In genomic region chr4:133009131-133009530, GRCm38 (mm10) we compare ENCODE assay signal across 9 mouse cellular contexts. TPM values are rescaled to one million over a fixed set of nuclear protein-coding genes. Genes with fewer than 3 reads are reported as not detected.
DNase-seq lines count a peak whose midpoint lies in the region; ATAC-seq lines count a peak whose summit lies in the region.
"Had no signal": no experiment of that assay in that cellular context is flagged by ENCODE, and none has a peak within 500 bp of the region (broad histone marks: within the 10 kb centered on the region; RNA-seq: fewer than 3 reads in every experiment).

No protein-coding gene starts in this region.

- no peaks in the 10 kb centered on the region for H3K9me3 ChIP-seq in intestine, embryonic 14.5 days (ENCODE audit: control insufficient read depth, low read length)
- H3K9me3 ChIP-seq in intestine, embryonic 15.5 days: no peaks in the 10 kb centered on the region
- H3K9me3 ChIP-seq: liver, embryonic 15.5 days had no signal

- H3K4me3 ChIP-seq in intestine, embryonic 14.5 days (ENCODE audit: low read depth, low read length): no peak overlapping the region
- H3K4me3 ChIP-seq in intestine, embryonic 15.5 days (replicated peaks): no peak overlapping the region
- H3K4me3 ChIP-seq: liver, embryonic 15.5 days had no signal

- no peak for ATAC-seq in intestine, embryonic 14.5 days (replicated peaks; ENCODE audit: low FRiP score, low TSS enrichment, low read depth)
- ATAC-seq in intestine, embryonic 15.5 days: no peak

- peaks cover 25% of the 10 kb centered on the region for H3K4me1 ChIP-seq in intestine, embryonic 14.5 days (replicated peaks; ENCODE audit: control insufficient read depth, insufficient read depth, low read length)
- peaks cover 32% of the 10 kb centered on the region for H3K4me1 ChIP-seq in intestine, embryonic 15.5 days (replicated peaks)

- WGBS in intestine, embryonic 14.5 days: 1% methylated on average over 4 of the region's 4 CpGs
- 2% methylated on average over 4 of the region's 4 CpGs for WGBS in intestine, embryonic 15.5 days

- no peak overlapping the region for H3K27ac ChIP-seq in intestine, embryonic 14.5 days (ENCODE audit: low read depth)
- H3K27ac ChIP-seq in intestine, embryonic 15.5 days: no peak overlapping the region

- DNase-seq in intestine, embryonic 14.5 days (ENCODE audit: low spot score): peak; percentile 80
- peak; percentile 61 for DNase-seq in 3T3-L1 (ENCODE audit: low read depth, low spot score)
- peak; percentile 41 to 63 for DNase-seq in CD8-positive naive resting alpha-beta T cell, adult 2 months (ENCODE audit: low read depth in 2 of 2, low spot score in 2 of 2)
- peak; percentile 76 for DNase-seq in cerebellum, adult 9-10 months
- DNase-seq in kidney, postnatal 25 days: peak; percentile 64 to 70
- peak; percentile 52 to 79 for DNase-seq in spleen, postnatal 10 days (ENCODE audit: low spot score in 2 of 2)
- DNase-seq in ovary, adult 18-20 months (ENCODE audit: low spot score): no peak

- H3K9ac ChIP-seq in intestine, embryonic 14.5 days (ENCODE audit: low read length): no peak overlapping the region
- H3K9ac ChIP-seq in intestine, embryonic 15.5 days: no peak overlapping the region
- H3K9ac ChIP-seq: liver, embryonic 15.5 days had no signal

- peaks cover 11% of the 10 kb centered on the region for H3K27me3 ChIP-seq in intestine, embryonic 14.5 days (replicated peaks; ENCODE audit: control insufficient read depth, insufficient read depth, low read length)
- peaks cover 7% of the 10 kb centered on the region for H3K27me3 ChIP-seq in intestine, embryonic 15.5 days (replicated peaks)

- no peak overlapping the region for H3K4me2 ChIP-seq in intestine, embryonic 14.5 days (ENCODE audit: low read length)
- no peak overlapping the region for H3K4me2 ChIP-seq in intestine, embryonic 15.5 days (replicated peaks)
- H3K4me2 ChIP-seq: liver, embryonic 15.5 days had no signal

- H3K36me3 ChIP-seq in intestine, embryonic 14.5 days (ENCODE audit: control insufficient read depth, insufficient read depth, low read length): no peaks in the 10 kb centered on the region
- no peaks in the 10 kb centered on the region for H3K36me3 ChIP-seq in intestine, embryonic 15.5 days
- H3K36me3 ChIP-seq: liver, embryonic 15.5 days had no signal

RNA-seq across cellular contexts. Expression of gene Ahdc1, which starts 1.9 kb away (rescaled TPM):
- polyA plus RNA-seq in intestine, embryonic 14.5 days (2014; fragmentation: Nextera tagmentation; extraction: Ambion mirVana): 7.3 and 8.1 TPM in 2 replicates
- polyA plus RNA-seq in intestine, embryonic 15.5 days (2015; fragmentation: Nextera tagmentation; extraction: Ambion mirVana): 5.4 and 6.3 TPM in 2 replicates

RNA-seq across cellular contexts. Expression of gene Fgr, which starts 35.2 kb away (rescaled TPM):
- polyA plus RNA-seq in intestine, embryonic 14.5 days (2014; fragmentation: Nextera tagmentation; extraction: Ambion mirVana): 0.62 and 0.99 TPM in 2 replicates
- polyA plus RNA-seq in intestine, embryonic 15.5 days (2015; fragmentation: Nextera tagmentation; extraction: Ambion mirVana): 2.3 and 3.7 TPM in 2 replicates
